Mouse (Mus musculus) frontal cortex, postnatal 25 days (tissue): ENCODE measurements around the gene Itpr2.

Source experiments
- DNase-seq, 2 experiments: peaks; one replicate each; pipeline ENCODE4 v3.0.0; 2022; ENCODE audit warnings: low spot score in 2 of 2

The Itpr2 gene

GRCm38 (mm10) chr6:146346545-146347195, 155.4 kb downstream of the Itpr2 start:
- DNase-seq = no peak

- no peak for DNase-seq
Observed at GRCm38 (mm10) chr6:146344732-146345131, 157.3 kb downstream of the Itpr2 start.

- no peak for DNase-seq
Observed at GRCm38 (mm10) chr6:146343671-146344384, 158.2 kb downstream of the Itpr2 start.

GRCm38 (mm10) chr6:146342995-146343394, 159.0 kb downstream of the Itpr2 start:
- DNase-seq = no peak

GRCm38 (mm10) chr6:146341934-146342333, 160.1 kb downstream of the Itpr2 start:
- DNase-seq = no peak

DNA sequence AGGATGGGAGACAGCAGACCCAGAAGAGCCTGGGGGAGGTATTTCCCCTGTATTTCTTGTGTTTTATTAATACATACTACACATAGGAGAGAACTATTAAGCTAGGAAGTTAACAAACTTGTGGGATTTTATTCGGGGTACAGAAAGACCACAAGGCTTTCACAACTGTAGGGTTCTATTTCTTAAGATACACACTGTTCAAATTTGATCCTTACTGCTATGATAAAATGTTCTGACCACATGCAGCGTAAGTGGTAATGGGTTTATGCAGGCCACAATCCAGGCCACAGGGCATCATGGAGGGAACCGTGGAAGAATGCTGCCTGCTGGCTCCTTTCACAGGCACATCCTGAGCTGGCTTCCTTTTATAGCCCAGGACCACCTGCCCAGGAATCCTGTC, 160.6 kb downstream of the Itpr2 start:
- DNase-seq = no peak

DNA sequence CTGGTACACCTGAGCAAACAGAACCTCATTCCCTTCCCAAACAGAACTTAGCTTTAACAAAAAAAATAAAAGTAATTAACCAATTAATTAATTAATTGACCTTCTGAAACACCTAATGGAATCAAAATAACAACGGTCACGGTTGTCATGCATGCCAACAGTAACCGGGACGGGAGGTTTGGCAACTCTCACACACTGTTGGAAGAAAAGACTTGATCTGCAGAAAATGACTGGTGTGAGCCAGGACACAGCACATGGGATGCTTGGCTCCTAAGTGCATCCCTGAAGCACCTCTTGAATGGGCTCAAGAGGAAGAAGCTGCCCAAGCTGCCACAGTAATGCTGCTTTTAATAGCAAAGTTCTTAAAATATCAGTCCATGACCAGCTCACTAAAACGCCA, 161.1 kb downstream of the Itpr2 start:
- no peak for DNase-seq

GRCm38 (mm10) chr6:146339779-146340178, 162.2 kb downstream of the Itpr2 start:
- DNase-seq = peak in 1 of 2 experiments; percentile 21

DNA sequence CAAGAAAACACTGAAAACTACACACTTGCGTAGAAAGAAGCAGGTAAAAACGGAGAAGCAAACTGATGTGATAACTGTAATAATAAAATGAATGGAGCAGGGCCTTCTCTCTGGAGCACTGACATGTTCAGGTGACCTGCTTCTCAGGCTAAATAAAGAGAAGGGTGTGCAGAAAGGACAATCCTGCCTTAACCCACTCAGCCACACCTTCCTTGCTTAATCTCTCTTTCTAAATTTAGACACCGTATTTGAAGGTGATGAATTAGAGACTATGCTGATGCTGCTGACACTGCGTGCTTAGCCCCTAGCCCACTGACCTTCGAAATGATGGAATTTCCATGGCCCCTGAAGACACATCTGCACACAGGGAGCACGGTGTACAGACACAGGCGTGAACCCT, 164.8 kb downstream of the Itpr2 start:
- DNase-seq = no peak

- DNase-seq = no peak
Observed at GRCm38 (mm10) chr6:146335191-146335590, 166.8 kb downstream of the Itpr2 start.

- DNase-seq = no peak
Observed at GRCm38 (mm10) chr6:146333506-146333905, 168.5 kb downstream of the Itpr2 start.

GRCm38 (mm10) chr6:146331017-146331669, 170.9 kb downstream of the Itpr2 start:
- no peak for DNase-seq

DNA sequence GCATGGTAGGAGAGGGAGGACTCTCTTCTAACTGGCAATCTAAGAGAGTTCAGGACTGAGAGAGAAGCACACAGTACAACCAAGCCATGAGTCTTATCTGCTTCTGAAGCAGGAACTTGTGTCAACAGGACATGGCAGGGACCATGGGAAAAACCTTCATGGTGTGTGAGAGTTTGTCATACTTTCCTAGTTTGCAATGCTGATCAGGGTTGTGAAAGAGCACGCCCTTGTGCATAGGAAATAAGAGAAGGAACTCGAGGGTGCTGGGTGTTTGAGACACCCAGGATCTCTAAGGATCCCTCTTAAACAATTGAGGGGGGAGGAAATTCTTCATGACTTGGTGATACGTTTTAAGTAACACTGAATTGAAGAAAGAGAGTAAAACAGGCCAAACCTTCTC, 172.9 kb downstream of the Itpr2 start:
- DNase-seq = no peak

- no peak for DNase-seq
Observed at GRCm38 (mm10) chr6:146326631-146327030, 175.4 kb downstream of the Itpr2 start.

DNA sequence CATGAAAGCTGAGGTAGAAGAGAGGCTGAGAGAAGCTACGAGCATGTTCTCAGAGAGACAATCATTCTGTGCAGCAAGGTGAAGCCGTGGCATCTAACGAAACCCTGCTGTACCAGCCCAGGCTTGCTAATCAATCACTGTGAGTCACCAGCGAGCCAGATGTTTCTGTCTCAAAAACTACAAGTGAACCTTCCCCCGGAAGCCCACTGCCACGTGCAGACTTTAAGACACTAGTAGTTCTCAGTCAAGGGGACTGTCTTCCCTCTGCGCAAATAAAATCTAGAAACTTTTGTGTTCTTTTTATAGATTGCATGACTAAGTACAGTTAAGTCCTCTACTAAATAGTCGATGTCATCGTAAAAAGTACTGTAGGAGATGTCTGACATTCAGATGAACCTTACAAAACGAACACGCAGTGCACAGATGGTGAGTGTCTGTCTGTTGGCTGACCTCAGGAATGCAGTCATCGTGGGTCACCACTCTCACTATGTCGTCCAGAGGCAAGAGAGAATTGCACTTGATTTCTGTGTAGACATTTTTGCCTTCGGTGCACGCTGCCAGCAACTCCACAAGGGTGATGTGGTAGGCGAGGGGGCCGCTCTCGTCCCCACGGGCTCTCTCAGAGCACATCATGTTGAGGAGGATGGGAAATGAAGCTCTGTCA, 177.3 kb downstream of the Itpr2 start:
- no peak for DNase-seq

GRCm38 (mm10) chr6:146322555-146322954, 179.5 kb downstream of the Itpr2 start:
- DNase-seq = no peak

- no peak for DNase-seq
Observed at GRCm38 (mm10) chr6:146321951-146322350, 180.1 kb downstream of the Itpr2 start.

GRCm38 (mm10) chr6:146316415-146316814, 185.6 kb downstream of the Itpr2 start:
- no peak for DNase-seq

GRCm38 (mm10) chr6:146315153-146315552, 186.9 kb downstream of the Itpr2 start:
- no peak for DNase-seq

DNA sequence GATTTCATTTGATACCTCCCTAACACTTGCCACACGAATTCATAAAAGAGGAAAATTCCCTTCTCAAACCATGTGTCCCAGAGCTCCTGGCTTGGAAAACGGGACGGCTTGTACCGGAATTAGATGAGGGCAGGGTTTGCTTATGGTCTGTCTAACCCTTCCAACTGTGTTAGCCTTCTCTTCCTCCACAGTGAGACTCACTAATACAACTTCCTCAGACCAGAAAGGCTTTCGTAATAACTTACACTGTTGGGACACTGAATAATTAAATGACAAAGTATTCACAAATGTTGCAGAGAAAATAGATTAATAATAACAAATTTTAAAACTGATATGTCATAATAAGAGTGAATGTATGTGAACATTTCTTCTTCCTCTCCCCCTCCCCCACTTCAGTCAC, 187.7 kb downstream of the Itpr2 start:
- no peak for DNase-seq

DNA sequence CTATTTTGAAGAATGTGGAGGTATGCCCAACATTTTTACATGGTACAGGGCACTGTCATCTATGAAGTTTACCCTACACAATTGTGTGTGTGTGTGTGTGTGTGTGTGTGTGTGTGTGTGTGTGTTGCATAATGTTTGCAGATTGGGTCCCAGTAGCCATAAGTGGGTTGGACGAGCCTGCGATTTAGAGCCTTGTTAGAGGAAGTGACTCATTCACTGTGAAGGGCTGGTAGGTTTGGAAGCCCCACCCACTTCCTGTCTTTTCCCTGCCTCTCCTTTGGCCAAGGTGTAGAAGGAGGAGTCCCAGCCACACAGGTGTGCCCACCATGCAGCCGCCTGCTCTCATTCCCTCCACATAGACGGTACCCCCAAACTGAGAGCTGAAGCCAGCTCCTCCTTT, 188.6 kb downstream of the Itpr2 start:
- DNase-seq = no peak

GRCm38 (mm10) chr6:146310210-146310609, 191.8 kb downstream of the Itpr2 start:
- no peak for DNase-seq
